Mouse (Mus musculus): ENCODE measurements around the gene Stk4. TPM values are rescaled to one million over a fixed set of nuclear protein-coding genes. Genes with fewer than 3 reads are reported as not detected.

Stk4 gene
- polyA plus RNA-seq, 1 experiment from 2014 or later, result 39.9 TPM

- 93% methylated on average over 19 of the region's 19 CpGs for WGBS
- H3K27me3 ChIP-seq (ENCODE audit: control insufficient read depth, insufficient read depth, low read length), result no peaks in the 10 kb centered on the region
- no peaks in the 10 kb centered on the region; the same call in 1 of the 2 replicates for H3K36me3 ChIP-seq (ENCODE audit: control insufficient read depth, insufficient read depth, low read length)
These were observed 13.7 kb downstream of the Stk4 start for GRCm38 (mm10) chr2:164083609-164084341.

GRCm38 (mm10) chr2:164084342-164084700 is 14.2 kb downstream of the Stk4 start:
- Histone ChIP-seq H3K9ac (ENCODE audit: low read length) (no peak overlapping the region), H3K36me3 (ENCODE audit: control insufficient read depth, insufficient read depth, low read length) (no peaks in the 10 kb centered on the region; the same call in 1 of the 2 replicates), H3K27ac (ENCODE audit: low read depth, low read length) (no peak overlapping the region), H3K4me1 (replicated peaks; ENCODE audit: control insufficient read depth, insufficient read depth, low read length) (no peaks in the 10 kb centered on the region), H3K4me3 (ENCODE audit: low read depth, low read length) (no peak overlapping the region), H3K27me3 (ENCODE audit: control insufficient read depth, insufficient read depth, low read length) (no peaks in the 10 kb centered on the region), H3K9me3 (ENCODE audit: control insufficient read depth, low read length) (no peaks in the 10 kb centered on the region), H3K4me2 (ENCODE audit: low read depth, low read length, severe bottlenecking) (no peak overlapping the region)
- 96% methylated on average over 7 of the region's 7 CpGs for whole genome bisulfite sequencing
- ATAC-seq (replicated peaks; ENCODE audit: low FRiP score), result no peak
- DNase-seq (ENCODE audit: low spot score), result no peak

More at GRCm38 (mm10) chr2:164083609-164084341, 13.7 kb downstream of the Stk4 start:
- no peak overlapping the region for H3K4me3 ChIP-seq (ENCODE audit: low read depth, low read length)
- no peaks in the 10 kb centered on the region for H3K4me1 ChIP-seq (replicated peaks; ENCODE audit: control insufficient read depth, insufficient read depth, low read length)
- no peak overlapping the region for H3K27ac ChIP-seq (ENCODE audit: low read depth, low read length)
- no peak overlapping the region for H3K9ac ChIP-seq (ENCODE audit: low read length)
- DNase-seq (ENCODE audit: low spot score), result no peak
- no peak overlapping the region for H3K4me2 ChIP-seq (ENCODE audit: low read depth, low read length, severe bottlenecking)
- H3K9me3 ChIP-seq (ENCODE audit: control insufficient read depth, low read length), result no peaks in the 10 kb centered on the region
- ATAC-seq (replicated peaks; ENCODE audit: low FRiP score), result no peak

GRCm38 (mm10) chr2:164087416-164088017 is 17.4 kb downstream of the Stk4 start:
- no peaks in the 10 kb centered on the region for H3K9me3 ChIP-seq (ENCODE audit: control insufficient read depth, low read length)
- no peak overlapping the region for H3K4me3 ChIP-seq (ENCODE audit: low read depth, low read length)
- no peaks in the 10 kb centered on the region; the same call in 1 of the 2 replicates for H3K36me3 ChIP-seq (ENCODE audit: control insufficient read depth, insufficient read depth, low read length)
- H3K27me3 ChIP-seq (ENCODE audit: control insufficient read depth, insufficient read depth, low read length), result no peaks in the 10 kb centered on the region
- WGBS, result 90% methylated on average over 6 of the region's 6 CpGs
- ATAC-seq (replicated peaks; ENCODE audit: low FRiP score) (no peak), DNase-seq (ENCODE audit: low spot score) (no peak)
- H3K9ac ChIP-seq (ENCODE audit: low read length), result no peak overlapping the region
- H3K4me1 ChIP-seq (replicated peaks; ENCODE audit: control insufficient read depth, insufficient read depth, low read length), result no peaks in the 10 kb centered on the region
- no peak overlapping the region for H3K27ac ChIP-seq (ENCODE audit: low read depth, low read length)
- H3K4me2 ChIP-seq (ENCODE audit: low read depth, low read length, severe bottlenecking), result no peak overlapping the region

- Histone ChIP-seq H3K36me3 (ENCODE audit: control insufficient read depth, insufficient read depth, low read length) (no peaks in the 10 kb centered on the region; the same call in 1 of the 2 replicates), H3K4me1 (replicated peaks; ENCODE audit: control insufficient read depth, insufficient read depth, low read length) (no peaks in the 10 kb centered on the region), H3K9ac (ENCODE audit: low read length) (no peak overlapping the region), H3K9me3 (ENCODE audit: control insufficient read depth, low read length) (no peaks in the 10 kb centered on the region), H3K4me2 (ENCODE audit: low read depth, low read length, severe bottlenecking) (no peak overlapping the region), H3K4me3 (ENCODE audit: low read depth, low read length) (no peak overlapping the region), H3K27me3 (ENCODE audit: control insufficient read depth, insufficient read depth, low read length) (no peaks in the 10 kb centered on the region), H3K27ac (ENCODE audit: low read depth, low read length) (no peak overlapping the region)
- 94% methylated on average over 4 of the region's 4 CpGs for WGBS
- DNase-seq (ENCODE audit: low spot score) (no peak), ATAC-seq (replicated peaks; ENCODE audit: low FRiP score) (no peak)
These were observed 19.4 kb downstream of the Stk4 start for GRCm38 (mm10) chr2:164089508-164089907.

GRCm38 (mm10) chr2:164094152-164094551 is 24.0 kb downstream of the Stk4 start:
- WGBS, result 80% methylated on average over 7 of the region's 7 CpGs
- no peaks in the 10 kb centered on the region; the same call in 1 of the 2 replicates for H3K36me3 ChIP-seq (ENCODE audit: control insufficient read depth, insufficient read depth, low read length)
- no peaks in the 10 kb centered on the region for H3K4me1 ChIP-seq (replicated peaks; ENCODE audit: control insufficient read depth, insufficient read depth, low read length)
- no peak overlapping the region for H3K4me2 ChIP-seq (ENCODE audit: low read depth, low read length, severe bottlenecking)
- no peaks in the 10 kb centered on the region for H3K9me3 ChIP-seq (ENCODE audit: control insufficient read depth, low read length)
- H3K9ac ChIP-seq (ENCODE audit: low read length), result no peak overlapping the region
- H3K27ac ChIP-seq (ENCODE audit: low read depth, low read length), result no peak overlapping the region
- ATAC-seq (replicated peaks; ENCODE audit: low FRiP score) (no peak), DNase-seq (ENCODE audit: low spot score) (no peak)
- H3K27me3 ChIP-seq (ENCODE audit: control insufficient read depth, insufficient read depth, low read length), result no peaks in the 10 kb centered on the region
- no peak overlapping the region for H3K4me3 ChIP-seq (ENCODE audit: low read depth, low read length)

- Histone ChIP-seq H3K4me1 (replicated peaks; ENCODE audit: control insufficient read depth, insufficient read depth, low read length) (no peaks in the 10 kb centered on the region), H3K9me3 (ENCODE audit: control insufficient read depth, low read length) (no peaks in the 10 kb centered on the region), H3K9ac (ENCODE audit: low read length) (no peak overlapping the region), H3K27ac (ENCODE audit: low read depth, low read length) (no peak overlapping the region), H3K27me3 (ENCODE audit: control insufficient read depth, insufficient read depth, low read length) (no peaks in the 10 kb centered on the region), H3K36me3 (ENCODE audit: control insufficient read depth, insufficient read depth, low read length) (no peaks in the 10 kb centered on the region; the same call in 1 of the 2 replicates), H3K4me3 (ENCODE audit: low read depth, low read length) (no peak overlapping the region), H3K4me2 (ENCODE audit: low read depth, low read length, severe bottlenecking) (no peak overlapping the region)
- 95% methylated on average over 11 of the region's 11 CpGs for WGBS
- no peak for ATAC-seq (replicated peaks; ENCODE audit: low FRiP score)
- no peak for DNase-seq (ENCODE audit: low spot score)
These were observed 28.6 kb downstream of the Stk4 start for GRCm38 (mm10) chr2:164098603-164099250.

- Histone ChIP-seq H3K4me3 (ENCODE audit: low read depth, low read length) (no peak overlapping the region), H3K4me1 (replicated peaks; ENCODE audit: control insufficient read depth, insufficient read depth, low read length) (no peaks in the 10 kb centered on the region), H3K9ac (ENCODE audit: low read length) (no peak overlapping the region), H3K9me3 (ENCODE audit: control insufficient read depth, low read length) (no peaks in the 10 kb centered on the region), H3K4me2 (ENCODE audit: low read depth, low read length, severe bottlenecking) (no peak overlapping the region), H3K27ac (ENCODE audit: low read depth, low read length) (no peak overlapping the region), H3K36me3 (ENCODE audit: control insufficient read depth, insufficient read depth, low read length) (no peaks in the 10 kb centered on the region; the same call in 1 of the 2 replicates), H3K27me3 (ENCODE audit: control insufficient read depth, insufficient read depth, low read length) (no peaks in the 10 kb centered on the region)
- DNase-seq (ENCODE audit: low spot score) (no peak), ATAC-seq (replicated peaks; ENCODE audit: low FRiP score) (no peak)
- WGBS, result 86% methylated on average over 1 of the region's 1 CpGs
These were observed 31.8 kb downstream of the Stk4 start for GRCm38 (mm10) chr2:164101936-164102335.

- Histone ChIP-seq H3K4me2 (ENCODE audit: low read depth, low read length, severe bottlenecking) (no peak overlapping the region), H3K27ac (ENCODE audit: low read depth, low read length) (no peak overlapping the region), H3K9ac (ENCODE audit: low read length) (no peak overlapping the region), H3K4me3 (ENCODE audit: low read depth, low read length) (no peak overlapping the region), H3K27me3 (ENCODE audit: control insufficient read depth, insufficient read depth, low read length) (no peaks in the 10 kb centered on the region), H3K9me3 (ENCODE audit: control insufficient read depth, low read length) (no peaks in the 10 kb centered on the region), H3K4me1 (replicated peaks; ENCODE audit: control insufficient read depth, insufficient read depth, low read length) (no peaks in the 10 kb centered on the region), H3K36me3 (ENCODE audit: control insufficient read depth, insufficient read depth, low read length) (no peaks in the 10 kb centered on the region; the same call in 1 of the 2 replicates)
- DNase-seq (ENCODE audit: low spot score) (no peak), ATAC-seq (replicated peaks; ENCODE audit: low FRiP score) (no peak)
- 91% methylated on average over 3 of the region's 3 CpGs for WGBS
These were observed 32.2 kb downstream of the Stk4 start for GRCm38 (mm10) chr2:164102366-164102765.
